Mouse (Mus musculus) cerebellum, adult 2 months (tissue): ENCODE measurements around the gene Zfp275.

ENCODE experiments used
- CTCF ChIP-seq: fragments of 200-500 bp; IDR thresholded peaks from 2 replicates; pipeline ENCODE4 v1.5.1; 2011; ENCODE audit warnings: low read depth, mild to moderate bottlenecking, control low read depth, low read length, moderate library complexity, borderline replicate concordance; ENCODE audit not compliant: insufficient read depth
- POLR2A ChIP-seq: fragments of 200-500 bp; IDR thresholded peaks from 2 replicates; pipeline ENCODE4 v1.6.1; 2011; ENCODE audit warnings: low read length, control low read depth, borderline replicate concordance; ENCODE audit not compliant: insufficient read depth

GRCm38 (mm10) chrX:73342068-73342467, 353 bp upstream of the Zfp275 start:
- no peak for TF ChIP-seq POLR2A
- TF ChIP-seq CTCF: no peak
